Mouse (Mus musculus): ENCODE results near the gene Reps1.

The Reps1 gene

GRCm38 (mm10) chr10:18142231-18142630 lies 86.6 kb downstream of the Reps1 start:
- DNase-seq, result peak; percentile 6

- DNase-seq, result no peak
Measured at GRCm38 (mm10) chr10:18147224-18147623, 91.6 kb downstream of the Reps1 start.

- DNase-seq, result no peak
Measured at GRCm38 (mm10) chr10:18162435-18162971, 106.8 kb downstream of the Reps1 start.
